12 mouse cellular contexts compared by ENCODE assay signal in genomic region chr3:156947404-156947803, GRCm38 (mm10).
DNase-seq lines count a peak whose midpoint lies in the region; ATAC-seq and TF ChIP-seq lines count a peak whose summit lies in the region.
"Had no signal": no experiment of that assay in that cellular context is flagged by ENCODE, and none has a peak within 500 bp of the region (broad histone marks: within the 10 kb centered on the region; RNA-seq: fewer than 3 reads in every experiment).

No protein-coding gene starts in this region.

- peak; percentile 68 for ATAC-seq in heart, embryonic 12.5 days (ENCODE audit: insufficient number of reproducible peaks, low FRiP score)
- ATAC-seq in midbrain, postnatal 0 days (ENCODE audit: low FRiP score): peak; percentile 52; the same call in 1 of the 2 replicates

- no peak overlapping the region for H3K4me3 ChIP-seq in heart, embryonic 12.5 days
- no peak overlapping the region for H3K4me3 ChIP-seq in layer of hippocampus, adult 2 months
- H3K4me3 ChIP-seq in midbrain, postnatal 0 days (ENCODE audit: low read depth, low read length): no peak overlapping the region
- H3K4me3 ChIP-seq: limb, embryonic 13.5 days had no signal

- no peak for TF ChIP-seq CTCF in layer of hippocampus, adult 2 months (conservative IDR thresholded peaks at IDR 0.05)
- no peak for TF ChIP-seq CTCF in midbrain, postnatal 0 days (IDR thresholded peaks at IDR 0.05)

- no peak overlapping the region for H3K4me2 ChIP-seq in heart, embryonic 12.5 days
- H3K4me2 ChIP-seq in midbrain, postnatal 0 days (ENCODE audit: low read depth, low read length, poor library complexity, severe bottlenecking): no peak overlapping the region
- H3K4me2 ChIP-seq: limb, embryonic 13.5 days had no signal

- intact Hi-C loops in heart, postnatal 36 days (cut with DNase I): no loop called here

- no peak overlapping the region; the same call in 1 of the 2 replicates for H3K27ac ChIP-seq in heart, embryonic 12.5 days (ENCODE audit: poor library complexity, severe bottlenecking)
- peak overlapping the region; percentile 24; the same call in 1 of the 2 replicates for H3K27ac ChIP-seq in layer of hippocampus, adult 2 months
- no peak overlapping the region for H3K27ac ChIP-seq in midbrain, postnatal 0 days (ENCODE audit: low read depth, low read length)
- H3K27ac ChIP-seq: limb, embryonic 13.5 days had no signal

- peaks cover 8% of the 10 kb centered on the region for H3K4me1 ChIP-seq in heart, embryonic 12.5 days (replicated peaks)
- H3K4me1 ChIP-seq in midbrain, postnatal 0 days (ENCODE audit: insufficient read depth, low read length): no peaks in the 10 kb centered on the region
- H3K4me1 ChIP-seq: limb, embryonic 13.5 days had no signal

- no peaks in the 10 kb centered on the region for H3K36me3 ChIP-seq in heart, embryonic 12.5 days
- H3K36me3 ChIP-seq in midbrain, postnatal 0 days (ENCODE audit: insufficient read depth, low read length): no peaks in the 10 kb centered on the region
- H3K36me3 ChIP-seq: limb, embryonic 13.5 days had no signal

- no peak for DNase-seq in heart, postnatal 36 days
- DNase-seq in retina, postnatal 1 day: peak; percentile 11
- no peak for DNase-seq in retina, embryonic 14.5 days (ENCODE audit: low spot score)
- peak; percentile 71 to 72 for DNase-seq in layer of hippocampus, adult 2 months (ENCODE audit: low spot score in 2 of 2)
- no peak for DNase-seq in midbrain, postnatal 0 days (ENCODE audit: low spot score)
- no peak for DNase-seq in neural tube, embryonic 10.5 days (ENCODE audit: extremely low spot score, low spot score)
- no peak for DNase-seq in right cerebral cortex, adult 2 months (ENCODE audit: low spot score in 2 of 2)
- DNase-seq: gastrocnemius, postnatal 25 days; kidney, adult 2 months; lung, adult 18-20 months had no signal

- no peak overlapping the region for H3K9ac ChIP-seq in heart, embryonic 12.5 days
- H3K9ac ChIP-seq in midbrain, postnatal 0 days (replicated peaks; ENCODE audit: low read length, poor library complexity, severe bottlenecking): no peak overlapping the region
- H3K9ac ChIP-seq: limb, embryonic 13.5 days had no signal

- no peaks in the 10 kb centered on the region for H3K9me3 ChIP-seq in heart, embryonic 12.5 days (replicated peaks)
- H3K9me3 ChIP-seq in midbrain, postnatal 0 days (ENCODE audit: low read length): no peaks in the 10 kb centered on the region
- H3K9me3 ChIP-seq: limb, embryonic 13.5 days had no signal

- 27% methylated on average over 6 of the region's 6 CpGs for WGBS in heart, embryonic 12.5 days
- 30% methylated on average over 6 of the region's 6 CpGs for WGBS in midbrain, postnatal 0 days

- no peaks in the 10 kb centered on the region for H3K27me3 ChIP-seq in heart, embryonic 12.5 days (replicated peaks)
- no peaks in the 10 kb centered on the region for H3K27me3 ChIP-seq in midbrain, postnatal 0 days (ENCODE audit: insufficient read depth, low read length)
- H3K27me3 ChIP-seq: limb, embryonic 13.5 days had no signal

Comparison
In these comparisons a context has a peak if more than half of its experiments do, and no peak if none do; other contexts are left out.
1. DNase-seq: peak in retina, postnatal 1 day (single experiment) and layer of hippocampus, adult 2 months (2 of 2); none in heart, postnatal 36 days (0 of 2), retina, embryonic 14.5 days (single experiment), midbrain, postnatal 0 days (single experiment), neural tube, embryonic 10.5 days (single experiment) and right cerebral cortex, adult 2 months (0 of 2).